Mouse (Mus musculus) hindbrain, embryonic 10.5 days (tissue): ENCODE results near the gene Banp. TPM values are rescaled to one million over a fixed set of nuclear protein-coding genes. Genes with fewer than 3 reads are reported as not detected.
A peak's percentile ranks its signal among the peaks of the same experiment; 100 is the strongest.

ENCODE experiments used
- DNase-seq: peaks from one replicate; pipeline ENCODE4 v3.0.0-alpha.2; 2017; ENCODE audit warnings: low spot score
- H3K27ac ChIP-seq: fragments of 300-500 bp; sonication (generic); 2 replicates; pipeline ENCODE4 v1.5.1; 2016; ENCODE audit warnings: mild to moderate bottlenecking, moderate library complexity
- H3K27me3 ChIP-seq: fragments of 300-500 bp; sonication (generic); 2 replicates; pipeline ENCODE4 v1.6.1; 2016; ENCODE audit warnings: mild to moderate bottlenecking; ENCODE audit not compliant: poor library complexity, insufficient read depth, severe bottlenecking
- H3K36me3 ChIP-seq: fragments of 300-500 bp; sonication (generic); 2 replicates; pipeline ENCODE4 v1.6.1; 2016; ENCODE audit warnings: mild to moderate bottlenecking, moderate library complexity
- H3K4me1 ChIP-seq: fragments of 300-500 bp; sonication (generic); replicated peaks from 2 replicates; pipeline ENCODE4 v1.6.1; 2016; ENCODE audit warnings: mild to moderate bottlenecking
- H3K4me3 ChIP-seq: fragments of 300-500 bp; sonication (generic); 2 replicates; pipeline ENCODE4 v1.5.1; 2016; ENCODE audit warnings: mild to moderate bottlenecking, moderate library complexity
- H3K9me3 ChIP-seq: fragments of 300-500 bp; sonication (generic); 2 replicates; pipeline ENCODE4 v1.6.1; 2016; ENCODE audit warnings: mild to moderate bottlenecking, moderate library complexity
- WGBS: fragments of 180-500 bp; shearing (Covaris S2); methylation state at CpG from one replicate; pipeline ENCODE4 v1.1.7; 2016; 5-methylcytosine and 5-hydroxymethylcytosine counted together
- polyA plus RNA-seq: library from polyadenylated mRNA; unstranded; fragments of >200 nt; fragmentation: Nextera tagmentation; extraction: Ambion mirVana; gene quantifications from 2 replicates; pipeline ENCODE4 v1.2.1, GENCODE M21; 2016

The Banp gene
- polyA plus RNA-seq, 1 experiment from 2014 or later, result 56.9 TPM

GRCm38 (mm10) chr8:122076183-122076842 lies 126.8 kb downstream of the Banp start:
- H3K27ac ChIP-seq, result no peak overlapping the region; the same call in 1 of the 2 replicates
- DNase-seq, result no peak
- H3K36me3 ChIP-seq, result no peaks in the 10 kb centered on the region
- no peaks in the 10 kb centered on the region for H3K9me3 ChIP-seq
- WGBS, result 60% methylated on average over 23 of the region's 23 CpGs
- H3K4me3 ChIP-seq, result no peak overlapping the region
- H3K4me1 ChIP-seq, result peaks cover 43% of the 10 kb centered on the region
- H3K27me3 ChIP-seq, result peaks cover 85% of the 10 kb centered on the region

GRCm38 (mm10) chr8:122078321-122078720 lies 128.8 kb downstream of the Banp start:
- H3K27ac ChIP-seq, result peak overlapping the region; percentile 29; the same call in 1 of the 2 replicates
- H3K4me1 ChIP-seq, result peaks cover 45% of the 10 kb centered on the region
- no peaks in the 10 kb centered on the region for H3K9me3 ChIP-seq
- no peaks in the 10 kb centered on the region for H3K36me3 ChIP-seq
- H3K27me3 ChIP-seq, result peaks cover 93% of the 10 kb centered on the region
- no peak for DNase-seq
- H3K4me3 ChIP-seq, result no peak overlapping the region
- WGBS, result 91% methylated on average over 12 of the region's 12 CpGs

Other genes with a start within 250 kb of the Banp start
- gene Jph3, start 220.1 kb upstream of the Banp start, polyA plus RNA-seq, result 10.1 and 22.4 TPM in 2 replicates
- gene Klhdc4, start 120.2 kb upstream of the Banp start, polyA plus RNA-seq, result 60.6 and 66.1 TPM in 2 replicates
- 27.2 and 27.6 TPM in 2 replicates for gene Slc7a5, start 42.1 kb upstream of the Banp start, polyA plus RNA-seq
- gene Car5a, start 4.8 kb upstream of the Banp start, polyA plus RNA-seq, result 0.12 and 0.17 TPM in 2 replicates